Mouse (Mus musculus): ENCODE results near the gene Pdk1.
"Not testable (repeated sequence)": the region's sequence is repeated elsewhere in the genome, so short reads cannot be mapped to it uniquely, and the experiment has no call there.

The Pdk1 gene

DNA sequence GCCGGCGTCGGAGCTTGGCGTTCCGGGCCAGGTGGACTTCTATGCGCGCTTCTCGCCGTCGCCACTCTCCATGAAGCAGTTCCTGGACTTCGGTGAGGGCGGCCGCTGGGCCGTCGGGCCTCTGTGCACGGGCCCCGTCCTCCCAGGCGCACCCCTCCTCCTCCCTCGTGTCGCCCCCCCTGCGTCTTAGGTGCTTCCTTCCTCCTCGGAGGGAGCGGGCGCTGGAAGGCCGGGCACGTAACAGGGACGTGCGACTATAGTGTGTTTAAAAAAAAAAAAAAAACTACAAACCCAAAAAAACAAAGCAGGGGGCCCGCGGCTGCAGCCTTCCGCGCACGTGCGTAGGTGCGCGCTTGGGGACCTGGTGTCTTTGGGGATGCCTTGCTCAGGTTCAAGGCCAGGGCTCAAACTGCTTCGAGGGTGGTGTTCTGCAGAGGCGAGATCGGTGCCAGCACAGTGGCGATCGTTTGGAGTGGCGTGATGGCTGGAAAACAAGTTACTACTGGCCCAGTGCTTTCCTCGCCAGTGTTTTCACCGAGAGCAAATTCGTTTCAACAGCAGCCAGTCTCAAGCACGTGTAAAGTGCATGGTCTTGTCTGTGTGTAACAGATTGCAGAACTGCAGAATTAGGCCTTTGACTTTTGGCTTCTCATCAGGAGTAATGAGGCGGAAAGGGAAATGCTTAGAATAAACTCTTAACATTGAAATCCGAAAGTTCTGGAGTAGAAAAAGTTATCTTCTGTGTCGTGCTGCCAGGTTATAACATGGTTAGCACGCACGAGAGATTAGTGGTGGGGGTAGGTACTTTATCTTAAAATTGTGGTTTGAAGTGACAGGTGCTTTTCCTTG is 674 bp downstream of the Pdk1 start:
- DNase-seq (ENCODE audit: low read depth in 2 of 2, low spot score in 2 of 2) = no peak

DNA sequence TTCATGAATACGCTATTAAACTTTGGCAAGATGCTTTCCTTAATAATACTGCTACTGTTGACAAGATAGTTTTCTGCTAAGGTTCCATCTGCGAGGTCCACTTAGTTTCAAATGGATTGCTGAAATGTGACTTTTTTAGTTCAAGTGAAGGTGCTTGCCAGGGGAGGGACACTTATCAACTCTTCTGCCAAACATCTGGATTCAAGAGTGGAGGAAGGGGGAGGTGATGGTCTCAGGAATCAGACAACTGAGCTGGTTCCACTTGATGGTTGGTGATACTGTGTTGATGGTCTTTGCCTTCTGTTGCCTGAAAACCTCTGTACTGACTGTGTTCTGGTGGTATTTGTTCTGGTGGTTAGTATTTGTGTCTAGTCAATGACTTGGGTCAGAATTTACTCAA is 1.4 kb downstream of the Pdk1 start:
- DNase-seq (ENCODE audit: low read depth in 2 of 2, low spot score in 2 of 2) = no peak

GRCm38 (mm10) chr2:71874836-71875235 is 1.8 kb downstream of the Pdk1 start:
- DNase-seq (ENCODE audit: low read depth in 2 of 2, low spot score in 2 of 2) = no peak

- DNase-seq (ENCODE audit: low read depth in 2 of 2, low spot score in 2 of 2) = no peak
Observed at GRCm38 (mm10) chr2:71877865-71878264, 4.8 kb downstream of the Pdk1 start.

GRCm38 (mm10) chr2:71878441-71878840 is 5.4 kb downstream of the Pdk1 start:
- no peak for DNase-seq (ENCODE audit: low read depth in 2 of 2, low spot score in 2 of 2)

DNA sequence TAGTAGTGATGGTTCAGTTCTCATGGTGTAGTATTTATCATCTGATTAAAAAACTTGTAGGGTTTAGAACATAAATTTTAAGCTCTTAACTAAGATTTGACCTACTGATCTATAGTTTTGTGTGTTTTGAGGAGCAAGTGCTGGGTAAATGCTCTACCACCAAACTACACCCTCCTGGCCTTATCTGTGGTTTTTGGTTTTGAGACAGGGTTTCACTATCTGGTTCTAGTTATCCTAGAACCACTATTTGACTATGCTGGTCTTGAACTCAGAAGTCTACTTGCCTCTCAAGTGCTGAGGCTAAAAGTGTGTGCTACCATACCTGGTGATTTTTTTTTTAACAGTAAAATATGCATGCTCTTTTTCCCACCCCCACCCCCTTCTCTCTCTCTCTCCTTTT is 5.9 kb downstream of the Pdk1 start:
- no peak for DNase-seq (ENCODE audit: low read depth in 2 of 2, low spot score in 2 of 2)

GRCm38 (mm10) chr2:71882914-71883651 is 10.1 kb downstream of the Pdk1 start:
- DNase-seq (ENCODE audit: low read depth in 2 of 2, low spot score in 2 of 2) = no peak

DNA sequence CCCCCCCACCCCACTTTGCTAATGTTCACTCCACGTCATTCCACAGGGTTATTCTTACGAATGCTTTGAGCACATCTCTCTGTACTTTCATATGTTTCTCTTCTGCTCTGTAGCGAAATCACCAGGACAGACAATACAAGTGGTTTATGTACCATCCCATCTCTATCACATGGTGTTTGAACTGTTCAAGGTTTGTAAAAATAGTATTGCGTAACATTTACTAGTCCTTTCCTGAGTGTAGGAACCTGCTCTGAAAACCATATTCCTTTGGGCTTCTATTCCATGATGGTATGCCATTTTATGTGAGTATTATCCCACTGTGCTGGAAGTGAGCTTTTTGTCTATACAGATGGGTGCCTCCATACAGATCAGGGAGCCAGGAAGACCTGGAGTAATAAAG is 14.2 kb downstream of the Pdk1 start:
- no peak for DNase-seq (ENCODE audit: low read depth in 2 of 2, low spot score in 2 of 2)

DNA sequence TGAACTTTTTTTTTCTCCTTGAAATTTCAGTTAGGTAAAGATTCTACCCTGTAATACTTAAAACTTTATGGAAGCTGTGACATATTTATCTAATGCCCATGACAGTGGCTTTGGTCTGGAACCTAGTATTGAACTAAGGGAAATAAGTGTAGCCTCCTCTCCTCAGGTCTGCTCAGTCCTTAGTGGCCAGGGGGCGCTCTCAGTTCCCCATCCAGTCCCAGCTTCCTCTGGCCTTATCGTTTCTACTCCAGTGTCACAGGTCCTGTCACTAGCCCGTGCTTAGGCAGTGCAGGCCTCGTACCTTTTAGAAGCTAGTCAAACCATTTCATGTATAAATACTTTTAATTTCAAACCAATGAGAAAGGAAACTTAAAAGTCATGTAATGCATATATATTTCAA is 15.4 kb downstream of the Pdk1 start:
- DNase-seq (ENCODE audit: low read depth in 2 of 2, low spot score in 2 of 2) = no peak

- no peak for DNase-seq (ENCODE audit: low read depth in 2 of 2, low spot score in 2 of 2)
Observed at GRCm38 (mm10) chr2:71891536-71891935, 18.5 kb downstream of the Pdk1 start.

GRCm38 (mm10) chr2:71892741-71893349 is 19.8 kb downstream of the Pdk1 start:
- DNase-seq (ENCODE audit: low read depth in 2 of 2, low spot score in 2 of 2) = no peak

DNA sequence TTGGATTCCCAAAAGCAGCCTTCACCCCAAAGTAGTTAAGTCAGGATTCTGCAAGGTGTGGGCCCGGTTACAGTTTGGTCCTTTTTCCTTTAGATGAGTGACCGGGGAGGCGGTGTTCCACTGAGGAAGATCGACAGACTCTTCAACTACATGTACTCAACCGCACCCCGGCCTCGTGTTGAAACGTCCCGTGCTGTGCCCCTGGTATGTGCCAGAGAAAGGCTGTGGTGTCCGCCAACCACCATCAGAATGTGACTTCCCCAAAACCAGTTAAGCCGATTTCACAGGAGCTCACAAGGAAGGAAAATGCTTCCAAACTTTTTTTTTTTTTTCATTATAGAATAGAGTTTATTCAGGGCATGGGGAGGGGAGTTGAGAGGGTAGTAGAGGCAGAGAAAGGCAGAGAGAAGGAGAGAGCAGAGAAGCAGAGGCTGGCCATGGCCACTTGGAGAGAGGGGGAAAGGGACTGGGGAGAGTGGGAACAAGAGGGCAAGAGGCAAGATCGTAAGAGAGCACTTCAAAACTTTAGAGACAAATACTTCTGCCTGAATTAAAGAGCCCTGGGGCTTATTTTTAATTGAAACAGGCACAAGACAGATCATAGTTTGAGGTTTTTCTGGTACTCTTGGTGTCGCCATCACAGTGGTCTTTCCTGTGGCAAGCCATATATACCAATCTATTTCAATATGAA is 22.7 kb downstream of the Pdk1 start:
- no peak for DNase-seq (ENCODE audit: low read depth in 2 of 2, low spot score in 2 of 2)

DNA sequence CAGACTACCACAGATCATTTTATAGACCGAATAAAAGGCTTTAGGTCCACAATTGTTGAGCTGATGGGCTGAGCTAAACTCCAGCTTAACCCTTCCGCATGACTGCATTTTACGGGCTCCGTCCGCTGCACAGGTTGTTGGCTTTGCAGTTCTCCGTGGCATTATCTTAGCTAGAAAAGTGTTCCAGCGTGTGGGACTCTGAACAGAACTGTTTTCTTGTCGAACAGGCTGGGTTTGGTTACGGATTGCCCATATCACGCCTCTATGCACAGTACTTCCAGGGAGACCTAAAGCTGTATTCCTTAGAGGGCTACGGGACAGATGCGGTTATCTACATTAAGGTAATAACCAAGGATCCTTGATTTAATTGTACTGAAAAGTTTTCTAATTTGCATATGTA is 24.4 kb downstream of the Pdk1 start:
- no peak for DNase-seq (ENCODE audit: low read depth in 2 of 2, low spot score in 2 of 2)

DNA sequence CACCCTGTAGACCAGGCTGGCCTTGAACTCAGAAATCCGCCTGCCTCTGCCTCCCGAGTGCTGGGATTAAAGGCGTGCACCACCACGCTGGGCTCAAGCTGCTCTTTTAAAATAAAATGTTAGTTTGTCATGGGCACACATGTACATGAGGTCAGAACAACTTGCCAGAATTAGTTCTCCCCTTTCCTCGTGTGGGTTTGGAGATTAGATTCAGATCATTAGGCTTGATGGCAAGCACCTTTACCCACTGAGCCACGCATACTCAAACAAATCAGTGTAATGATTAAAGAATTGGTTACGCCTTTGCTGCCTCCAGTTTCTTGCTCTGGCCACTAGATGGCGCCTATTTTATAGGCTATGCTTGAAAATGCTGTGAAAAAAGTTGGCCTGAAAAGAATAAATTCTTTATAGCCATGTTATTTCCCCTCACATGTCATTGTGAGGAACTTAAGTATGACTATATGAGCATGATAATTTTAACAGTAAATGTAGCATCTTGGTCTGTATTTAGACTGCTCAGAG is 25.4 kb downstream of the Pdk1 start:
- peak; percentile 14 to 37 for DNase-seq (ENCODE audit: low read depth in 2 of 2, low spot score in 2 of 2)

DNA sequence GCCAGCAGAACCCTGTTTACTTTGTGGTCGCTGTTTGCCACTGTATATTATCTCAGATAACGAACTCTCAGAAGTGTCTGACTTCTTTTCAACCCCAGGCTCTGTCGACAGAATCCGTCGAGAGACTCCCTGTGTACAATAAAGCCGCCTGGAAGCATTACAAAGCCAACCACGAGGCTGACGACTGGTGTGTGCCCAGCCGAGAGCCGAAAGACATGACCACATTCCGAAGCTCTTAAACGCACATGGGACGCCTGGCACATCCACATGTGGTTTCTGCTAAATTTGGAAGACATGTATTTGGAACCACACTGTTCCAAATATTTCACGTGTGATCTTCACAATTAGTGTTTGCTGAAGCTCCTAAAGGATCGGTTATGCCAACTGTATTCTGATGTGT is 26.9 kb downstream of the Pdk1 start:
- DNase-seq (ENCODE audit: low read depth in 2 of 2, low spot score in 2 of 2) = no peak

DNA sequence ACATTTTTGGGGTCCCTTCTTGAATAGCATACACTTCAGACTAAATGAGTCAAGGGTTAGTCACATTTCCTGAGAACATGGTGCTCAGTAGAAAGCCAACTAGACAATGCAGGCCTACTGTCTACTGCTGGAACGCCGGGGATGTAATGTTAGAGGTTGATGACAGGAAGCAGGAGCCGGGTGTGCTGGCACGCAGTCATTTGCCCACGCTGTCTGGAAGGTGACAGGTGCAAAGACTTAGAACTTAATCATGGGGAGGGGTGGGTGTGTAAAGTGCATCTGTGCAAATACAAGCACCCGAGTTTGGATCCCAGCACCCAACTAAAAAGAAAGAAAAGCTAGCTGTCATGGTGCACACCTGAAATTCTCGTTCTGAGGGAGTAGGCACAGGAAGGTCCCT is 32.1 kb downstream of the Pdk1 start:
- DNase-seq (ENCODE audit: low read depth in 2 of 2, low spot score in 2 of 2) = no peak

DNA sequence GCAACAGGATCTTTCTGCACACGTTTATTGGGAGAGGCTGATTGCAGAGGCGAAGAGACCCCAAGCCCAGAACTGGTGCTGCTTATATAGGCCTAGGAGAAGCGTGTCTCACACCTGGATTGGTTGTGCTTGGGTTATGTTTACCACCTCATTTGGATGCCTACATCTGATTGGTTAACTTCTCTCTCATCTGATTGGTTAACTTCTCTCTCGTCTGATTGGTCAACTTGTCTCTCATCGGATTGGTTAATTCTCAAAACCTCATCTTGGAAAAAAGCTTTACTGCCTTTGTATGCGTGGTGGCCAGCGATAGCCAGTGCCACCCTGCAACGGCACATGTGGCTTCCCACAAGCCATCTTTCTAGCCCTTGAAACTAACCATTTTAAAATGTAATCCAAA is 33.3 kb downstream of the Pdk1 start:
- not testable (repeated sequence) for DNase-seq (ENCODE audit: low read depth in 2 of 2, low spot score in 2 of 2)

GRCm38 (mm10) chr2:71913911-71914310 is 40.9 kb downstream of the Pdk1 start:
- no peak for DNase-seq (ENCODE audit: low read depth in 2 of 2, low spot score in 2 of 2)

GRCm38 (mm10) chr2:71919227-71919647 is 46.2 kb downstream of the Pdk1 start:
- DNase-seq (ENCODE audit: low read depth in 2 of 2, low spot score in 2 of 2) = no peak

GRCm38 (mm10) chr2:71924931-71925330 is 51.9 kb downstream of the Pdk1 start:
- not testable (repeated sequence) for DNase-seq (ENCODE audit: low read depth in 2 of 2, low spot score in 2 of 2)

- DNase-seq (ENCODE audit: low read depth in 2 of 2, low spot score in 2 of 2) = no peak
Observed at GRCm38 (mm10) chr2:71934046-71934445, 61.0 kb downstream of the Pdk1 start.
